ENCODE assay signal across 8 mouse cellular contexts in genomic region chr6:92091130-92091591, GRCm38 (mm10). TPM values are rescaled to one million over a fixed set of nuclear protein-coding genes. Genes with fewer than 3 reads are reported as not detected.
DNase-seq lines count a peak whose midpoint lies in the region; ATAC-seq and TF ChIP-seq lines count a peak whose summit lies in the region.

Gene Nr2c2 (plus strand): TSS chr6:92091390.

- WGBS in forebrain, embryonic 12.5 days, result 0% methylated on average over 51 of the region's 58 CpGs
- WGBS in heart, embryonic 16.5 days, result under 1% methylated on average over 37 of the region's 58 CpGs
- WGBS in liver, embryonic 15.5 days (ENCODE audit: insufficient replicate concordance), result under 1% methylated on average over 58 of the region's 58 CpGs
- WGBS in neural tube, embryonic 11.5 days, result under 1% methylated on average over 48 of the region's 58 CpGs
- under 1% methylated on average over 43 of the region's 58 CpGs for WGBS in stomach, embryonic 16.5 days

- no peaks in the 10 kb centered on the region for H3K9me3 ChIP-seq in E14TG2a.4 (ENCODE audit: low read length)
- no peaks in the 10 kb centered on the region for H3K9me3 ChIP-seq in forebrain, embryonic 12.5 days
- no peaks in the 10 kb centered on the region for H3K9me3 ChIP-seq in heart, embryonic 16.5 days (replicated peaks; ENCODE audit: control insufficient read depth, low read length)
- no peaks in the 10 kb centered on the region for H3K9me3 ChIP-seq in liver, embryonic 15.5 days (replicated peaks)
- no peaks in the 10 kb centered on the region for H3K9me3 ChIP-seq in neural tube, embryonic 11.5 days (ENCODE audit: control insufficient read depth, low read length)
- no peaks in the 10 kb centered on the region for H3K9me3 ChIP-seq in stomach, embryonic 16.5 days (replicated peaks; ENCODE audit: control insufficient read depth, low read length)

- H3K27me3 ChIP-seq in E14TG2a.4 (ENCODE audit: insufficient read depth, low read length), result no peaks in the 10 kb centered on the region
- H3K27me3 ChIP-seq in forebrain, embryonic 12.5 days, result no peaks in the 10 kb centered on the region
- no peaks in the 10 kb centered on the region for H3K27me3 ChIP-seq in heart, embryonic 16.5 days (ENCODE audit: control insufficient read depth, insufficient read depth, low read length)
- no peaks in the 10 kb centered on the region for H3K27me3 ChIP-seq in liver, embryonic 15.5 days
- no peaks in the 10 kb centered on the region for H3K27me3 ChIP-seq in neural tube, embryonic 11.5 days (ENCODE audit: control insufficient read depth, insufficient read depth, low read length)
- H3K27me3 ChIP-seq in stomach, embryonic 16.5 days (ENCODE audit: control insufficient read depth, insufficient read depth, low read length), result no peaks in the 10 kb centered on the region

- H3K9ac ChIP-seq in forebrain, embryonic 12.5 days, result peak within 1 kb of the TSS; percentile 99
- peak within 1 kb of the TSS; percentile 99 for H3K9ac ChIP-seq in heart, embryonic 16.5 days (ENCODE audit: low read length)
- peak within 1 kb of the TSS; percentile 99 for H3K9ac ChIP-seq in liver, embryonic 15.5 days
- peak within 1 kb of the TSS; percentile 99 for H3K9ac ChIP-seq in neural tube, embryonic 11.5 days (ENCODE audit: low read length)
- peak within 1 kb of the TSS; percentile 94 for H3K9ac ChIP-seq in stomach, embryonic 16.5 days (ENCODE audit: low read length)

- ATAC-seq in forebrain, embryonic 12.5 days (ENCODE audit: low FRiP score), result peak; percentile 69
- ATAC-seq in heart, embryonic 16.5 days (replicated peaks; ENCODE audit: extremely low read depth, insufficient read depth, low FRiP score), result peak; percentile 56
- ATAC-seq in liver, embryonic 15.5 days (ENCODE audit: insufficient read depth), result peak; percentile 47
- ATAC-seq in neural tube, embryonic 11.5 days (ENCODE audit: insufficient read depth, low FRiP score, low TSS enrichment), result peak; percentile 45
- peak; percentile 56 for ATAC-seq in stomach, embryonic 16.5 days (ENCODE audit: insufficient read depth, low FRiP score)

- TF ChIP-seq CTCF in E14TG2a.4 (conservative IDR thresholded peaks at IDR 0.05; ENCODE audit: low read length), result no peak

- H3K36me3 ChIP-seq in E14TG2a.4 (ENCODE audit: insufficient read depth, low read length), result no peaks in the 10 kb centered on the region
- no peaks in the 10 kb centered on the region for H3K36me3 ChIP-seq in forebrain, embryonic 12.5 days (replicated peaks)
- H3K36me3 ChIP-seq in heart, embryonic 16.5 days (ENCODE audit: control insufficient read depth, insufficient read depth), result no peaks in the 10 kb centered on the region
- H3K36me3 ChIP-seq in liver, embryonic 15.5 days (replicated peaks), result no peaks in the 10 kb centered on the region
- no peaks in the 10 kb centered on the region for H3K36me3 ChIP-seq in neural tube, embryonic 11.5 days (ENCODE audit: control insufficient read depth, insufficient read depth, low read length)
- H3K36me3 ChIP-seq in stomach, embryonic 16.5 days (ENCODE audit: control insufficient read depth, insufficient read depth, low read length), result no peaks in the 10 kb centered on the region

- peak within 1 kb of the TSS; percentile 75 for H3K4me2 ChIP-seq in forebrain, embryonic 12.5 days
- H3K4me2 ChIP-seq in heart, embryonic 16.5 days (ENCODE audit: low read depth, low read length), result peak within 1 kb of the TSS; percentile 86
- H3K4me2 ChIP-seq in liver, embryonic 15.5 days, result peak within 1 kb of the TSS; percentile 82
- peak within 1 kb of the TSS; percentile 55 for H3K4me2 ChIP-seq in neural tube, embryonic 11.5 days (ENCODE audit: low read depth)
- H3K4me2 ChIP-seq in stomach, embryonic 16.5 days (ENCODE audit: low read depth, low read length), result peak within 1 kb of the TSS; percentile 79

- peak; percentile 68 for DNase-seq in c-Kit-positive CD71-positive TER-119-positive erythroid progenitor cells, embryonic 14.5 days (ENCODE audit: low spot score)
- DNase-seq in kidney, postnatal 36 days, result peak; percentile 90 to 94
- DNase-seq in neural tube, embryonic 11.5 days (ENCODE audit: low spot score), result peak; percentile 88

- H3K4me1 ChIP-seq in E14TG2a.4 (replicated peaks; ENCODE audit: low read depth, low read length), result peaks cover 40% of the 10 kb centered on the region
- peaks cover 38% of the 10 kb centered on the region for H3K4me1 ChIP-seq in forebrain, embryonic 12.5 days
- peaks cover 29% of the 10 kb centered on the region for H3K4me1 ChIP-seq in heart, embryonic 16.5 days (ENCODE audit: control insufficient read depth, insufficient read depth, low read length)
- H3K4me1 ChIP-seq in liver, embryonic 15.5 days (replicated peaks), result peaks cover 43% of the 10 kb centered on the region
- H3K4me1 ChIP-seq in neural tube, embryonic 11.5 days (ENCODE audit: control insufficient read depth, insufficient read depth, low read length), result peaks cover 11% of the 10 kb centered on the region; the same call in 1 of the 2 replicates
- peaks cover 27% of the 10 kb centered on the region for H3K4me1 ChIP-seq in stomach, embryonic 16.5 days (ENCODE audit: control insufficient read depth, insufficient read depth, low read length)

- peak within 1 kb of the TSS; percentile 100 for H3K27ac ChIP-seq in forebrain, embryonic 12.5 days
- peak within 1 kb of the TSS; percentile 100 for H3K27ac ChIP-seq in heart, embryonic 16.5 days (ENCODE audit: low read length)
- peak within 1 kb of the TSS; percentile 100 for H3K27ac ChIP-seq in liver, embryonic 15.5 days (replicated peaks)
- peak within 1 kb of the TSS; percentile 99 for H3K27ac ChIP-seq in neural tube, embryonic 11.5 days (ENCODE audit: low read depth, low read length)
- peak within 1 kb of the TSS; percentile 100 for H3K27ac ChIP-seq in stomach, embryonic 16.5 days (ENCODE audit: low read length)

- H3K4me3 ChIP-seq in E14TG2a.4 (replicated peaks; ENCODE audit: low read length), result peak within 1 kb of the TSS; percentile 89
- peak within 1 kb of the TSS; percentile 95 for H3K4me3 ChIP-seq in forebrain, embryonic 12.5 days (replicated peaks)
- H3K4me3 ChIP-seq in heart, embryonic 16.5 days (ENCODE audit: low read length), result peak within 1 kb of the TSS; percentile 96
- H3K4me3 ChIP-seq in liver, embryonic 15.5 days (replicated peaks), result peak within 1 kb of the TSS; percentile 98
- H3K4me3 ChIP-seq in neural tube, embryonic 11.5 days (ENCODE audit: low read depth, low read length), result peak within 1 kb of the TSS; percentile 99
- peak within 1 kb of the TSS; percentile 71 for H3K4me3 ChIP-seq in stomach, embryonic 16.5 days (replicated peaks; ENCODE audit: low read length)

RNA-seq across cellular contexts. Expression of gene Nr2c2, which starts in this region (rescaled TPM):
- polyA plus RNA-seq in forebrain, embryonic 12.5 days (2016; fragmentation: Nextera tagmentation; extraction: Ambion mirVana), result 24.0 and 36.0 TPM in 2 replicates
- 10.0 and 11.2 TPM in 2 replicates for polyA plus RNA-seq in heart, embryonic 16.5 days (2015; fragmentation: Nextera tagmentation; extraction: Ambion mirVana)
- 6.8 and 8.5 TPM in 2 replicates for polyA plus RNA-seq in liver, embryonic 15.5 days (2015; fragmentation: Nextera tagmentation; extraction: Ambion mirVana)
- 22.3 and 24.2 TPM in 2 replicates for polyA plus RNA-seq in neural tube, embryonic 11.5 days (2014; fragmentation: Nextera tagmentation; extraction: Ambion mirVana)
- polyA plus RNA-seq in stomach, embryonic 16.5 days (2015; fragmentation: Nextera tagmentation; extraction: Ambion mirVana), result 11.5 and 14.7 TPM in 2 replicates

Comparison
In these comparisons a context has a peak if more than half of its experiments do, and no peak if none do; other contexts are left out.
1. Peak in every context shown above with its lines: DNase-seq, ATAC-seq, H3K4me3 ChIP-seq and H3K27ac ChIP-seq.